Mouse (Mus musculus) lung, postnatal 10 days (tissue): ENCODE data around the gene Ascl3.

Source experiments
- DNase-seq: peaks from one replicate; pipeline ENCODE4 v3.0.0; 2021

The Ascl3 gene

DNA sequence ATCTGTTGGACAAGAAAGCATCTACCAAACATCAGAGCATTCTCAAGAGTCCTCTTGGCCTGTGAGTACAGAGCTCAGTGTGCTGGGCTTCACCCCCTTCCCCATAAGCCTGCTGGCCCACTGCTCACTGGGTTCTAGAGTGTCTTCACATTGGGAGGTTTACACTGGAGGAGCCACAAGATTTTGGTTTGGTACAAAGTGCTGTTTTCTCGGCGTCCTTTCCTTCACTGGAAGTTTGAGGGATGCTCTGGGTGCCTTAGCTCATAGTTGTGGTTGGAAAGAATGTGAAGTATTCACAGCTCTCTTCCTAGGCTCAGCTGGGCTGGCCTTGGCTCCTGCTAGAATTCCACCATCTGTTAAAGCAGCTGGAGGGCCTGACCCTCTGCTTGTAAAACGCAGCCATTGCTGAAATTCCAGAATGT lies 22.6 kb downstream of the Ascl3 start:
- peak; percentile 80 for DNase-seq

DNA sequence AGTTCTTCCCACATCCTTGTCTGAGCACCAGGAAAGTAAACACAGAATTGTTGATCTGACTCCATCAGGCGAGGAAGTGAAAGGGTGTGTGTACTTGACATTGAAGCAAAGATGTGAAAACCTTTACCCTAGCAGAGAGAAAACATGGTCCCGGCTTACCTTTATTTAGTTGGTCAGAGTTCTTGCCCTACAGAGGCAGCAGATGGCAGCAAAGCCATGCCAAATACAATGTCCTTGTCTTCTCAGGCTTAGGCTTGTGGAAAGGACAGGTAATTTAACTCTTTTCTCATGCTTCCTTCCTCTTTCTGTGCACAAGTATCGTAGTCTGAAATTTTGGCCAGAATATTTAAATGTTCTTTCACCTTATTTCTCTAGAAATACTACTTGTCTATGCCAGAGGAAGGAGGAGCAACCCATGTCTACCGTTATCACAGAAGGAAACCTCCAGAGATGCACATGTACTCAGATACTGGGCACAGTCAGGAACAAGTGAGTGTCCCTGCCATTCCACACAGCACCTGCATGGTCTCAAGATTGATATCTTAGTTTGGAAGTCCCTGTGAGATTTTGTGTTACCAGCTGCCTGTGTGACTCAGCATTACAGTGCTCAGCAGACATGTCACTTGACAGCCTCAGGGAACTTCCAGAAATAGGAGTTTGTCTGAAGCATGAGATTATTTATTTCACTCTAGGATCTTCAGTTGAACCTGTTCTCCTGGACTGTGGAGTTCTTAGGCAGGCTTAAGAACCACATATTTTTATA lies 24.3 kb downstream of the Ascl3 start:
- peak; percentile 76 for DNase-seq

DNA sequence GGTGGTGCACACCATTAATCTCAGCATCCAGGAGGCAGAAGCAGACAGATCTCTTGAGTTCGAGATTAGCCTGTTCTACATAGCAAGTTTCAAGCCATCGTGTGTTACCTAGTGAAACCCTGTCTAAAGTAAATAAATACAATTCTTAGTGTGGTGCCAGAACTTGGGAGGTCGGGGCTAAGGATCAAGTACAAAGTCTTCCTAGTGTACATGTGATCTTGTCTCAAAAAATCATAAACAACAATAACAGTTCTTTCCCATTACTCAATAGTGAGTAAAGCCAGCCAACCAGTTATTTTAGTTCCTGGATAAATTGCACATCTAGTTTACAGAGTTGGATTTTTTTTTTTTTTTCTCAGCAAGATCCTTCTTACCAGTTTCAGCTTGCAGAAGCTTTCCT lies 27.1 kb downstream of the Ascl3 start:
- no peak for DNase-seq

DNA sequence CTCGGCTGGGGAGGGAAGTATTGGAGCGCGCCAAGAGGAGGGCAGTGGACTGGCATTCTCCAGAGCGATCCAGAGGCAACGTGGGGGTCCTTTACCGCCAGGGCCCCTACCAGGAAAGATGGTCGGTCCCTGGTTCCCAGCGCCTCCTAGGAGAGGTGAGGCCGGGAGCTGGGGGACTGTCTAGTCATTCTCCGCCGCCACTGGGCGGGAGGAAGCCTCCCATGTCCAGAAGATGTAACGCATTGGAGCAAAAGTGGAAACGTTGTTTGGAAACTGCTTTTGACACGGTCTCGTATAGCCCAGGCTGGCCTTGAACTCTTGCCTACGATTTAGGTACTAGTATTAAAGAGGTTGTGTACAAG lies 27.5 kb downstream of the Ascl3 start:
- no peak for DNase-seq

DNA sequence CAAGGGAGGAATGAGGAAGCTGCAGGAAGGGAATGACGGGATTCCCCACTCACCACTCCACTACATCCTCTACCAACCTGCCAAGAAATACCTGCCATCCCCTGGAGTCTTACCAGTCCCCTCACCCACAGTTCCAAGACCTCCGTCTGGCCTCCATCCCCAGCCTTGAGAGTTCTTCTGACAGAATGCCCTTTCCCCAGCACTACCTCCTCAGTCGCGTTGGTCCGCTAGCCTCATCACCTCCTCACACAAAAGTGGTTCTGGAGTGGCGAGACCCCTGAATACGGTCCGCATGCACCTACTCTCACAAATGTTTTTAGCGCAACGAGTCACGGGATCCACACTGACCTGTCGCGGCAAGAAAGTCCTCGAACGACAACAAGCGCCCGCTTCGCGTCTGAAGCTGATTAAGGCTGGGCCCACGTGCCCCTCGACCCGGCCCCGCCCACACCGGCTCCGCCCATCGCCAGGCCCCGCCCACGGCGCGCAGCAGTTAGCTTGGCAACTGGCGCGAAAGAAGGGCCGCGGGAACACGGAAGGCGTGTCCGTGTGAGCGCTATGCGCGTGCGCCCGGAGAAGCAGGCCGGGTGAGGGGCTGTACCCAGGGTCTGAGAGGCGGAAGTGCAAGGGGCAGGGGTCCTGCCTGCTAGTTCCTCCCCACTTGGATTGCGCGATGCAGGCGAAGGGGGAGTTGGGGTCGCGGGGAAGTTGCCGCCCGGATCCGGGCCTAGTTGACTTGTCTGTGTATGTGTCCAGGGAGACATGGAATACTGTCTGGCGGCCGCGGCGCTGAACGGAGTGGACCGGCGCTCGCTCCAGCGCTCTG lies 28.1 kb downstream of the Ascl3 start, which contains the start of the genes St5 and Akip1:
Gene St5, minus strand, starts transcription at position 416 of the 826 bp plus-strand sequence.
Gene Akip1, plus strand, starts transcription at position 501 of the 826 bp plus-strand sequence.
- peak; percentile 99 for DNase-seq

DNA sequence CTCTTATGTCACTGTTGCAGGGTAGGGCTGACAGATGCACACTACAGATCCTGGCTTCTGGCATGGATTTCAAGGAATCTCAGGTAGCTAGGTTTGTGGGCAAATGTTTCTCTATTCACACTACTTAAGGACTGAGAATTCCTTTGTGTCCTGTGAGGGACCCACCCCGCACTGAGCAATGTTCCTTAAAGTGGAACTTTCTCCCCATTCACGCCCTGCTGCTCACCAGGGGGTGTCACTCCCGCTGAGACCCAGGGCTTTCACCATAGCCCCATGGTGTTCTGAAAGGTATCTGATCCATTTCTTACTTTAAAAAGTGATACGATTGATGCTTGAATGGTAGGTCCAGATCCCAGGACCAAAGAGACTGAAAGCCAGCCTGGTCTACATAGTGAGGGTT lies 28.8 kb downstream of the Ascl3 start:
- no peak for DNase-seq

DNA sequence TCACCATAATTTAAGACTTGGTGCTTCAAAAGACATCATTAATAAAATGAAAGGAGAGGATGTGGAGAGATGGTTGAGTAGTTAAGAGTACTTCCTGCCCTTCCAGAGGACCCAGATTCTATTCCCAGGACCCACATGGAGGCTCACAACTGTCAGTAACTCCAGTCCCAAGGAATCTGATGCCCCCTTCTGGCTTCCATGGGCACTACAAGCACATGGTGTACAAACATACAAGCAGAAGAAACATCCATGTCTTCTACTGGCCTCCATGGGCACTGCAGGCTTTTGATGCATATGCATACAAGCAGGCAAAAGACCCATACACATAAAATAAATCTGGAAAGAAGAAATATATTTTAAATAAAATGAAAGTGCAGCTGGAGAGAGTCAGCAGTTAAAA lies 31.3 kb downstream of the Ascl3 start:
- no peak for DNase-seq

DNA sequence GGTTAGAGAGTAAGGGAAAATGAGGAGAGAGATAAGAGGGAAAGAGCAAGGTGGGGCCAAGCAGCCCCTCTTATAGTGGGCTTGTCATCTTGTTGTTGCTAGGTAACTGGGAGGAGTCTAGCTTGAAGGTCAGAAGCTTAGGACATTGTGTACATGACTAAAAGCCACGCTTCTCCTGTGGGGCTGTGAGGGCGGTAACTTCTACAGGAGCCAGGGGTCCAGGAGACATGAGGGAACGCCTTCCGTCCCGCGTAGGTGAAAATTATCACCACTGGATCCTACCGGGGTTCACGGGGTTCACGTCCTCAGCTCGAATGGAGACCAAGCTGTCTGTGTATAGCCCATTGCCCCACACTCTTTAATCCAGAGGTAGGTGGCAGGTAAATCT lies 36.2 kb downstream of the Ascl3 start:
- no peak for DNase-seq

DNA sequence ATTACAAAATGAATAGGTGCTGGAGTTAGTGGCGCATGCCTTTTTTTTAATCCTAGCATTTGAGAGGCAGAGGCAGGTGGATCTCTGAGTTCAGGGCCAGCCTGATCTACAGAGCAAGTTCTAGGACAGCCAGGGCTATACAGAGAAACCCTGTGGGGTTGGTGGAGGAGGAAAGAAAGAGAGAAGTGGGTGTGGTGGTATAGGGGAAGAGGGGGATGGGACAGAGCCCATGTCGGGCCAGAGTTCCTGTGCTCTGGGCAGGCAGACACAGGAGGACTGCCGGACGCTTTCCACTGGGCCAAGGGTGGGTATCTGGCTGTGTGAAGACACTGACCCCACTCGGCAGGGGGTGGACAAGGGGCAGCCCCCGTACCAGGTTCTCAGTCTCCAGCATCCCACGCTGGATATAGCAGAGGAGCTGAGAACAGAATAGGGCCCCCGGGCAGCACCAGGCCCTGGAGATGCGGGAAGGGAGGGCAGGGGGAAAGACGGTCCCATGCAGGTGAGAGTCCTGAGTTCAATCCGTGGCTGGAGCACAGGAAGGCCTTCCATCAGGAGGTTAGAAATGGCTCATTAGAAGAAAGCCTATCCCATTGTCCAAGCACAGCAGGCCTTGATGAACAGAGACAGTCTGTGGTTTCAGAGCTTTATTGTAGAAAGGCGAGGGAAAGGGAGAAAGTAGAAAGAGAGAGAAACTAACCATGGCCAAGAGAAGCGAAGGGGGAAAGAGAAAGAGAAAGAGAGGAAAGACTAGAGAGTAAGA lies 36.8 kb downstream of the Ascl3 start:
- no peak for DNase-seq

DNA sequence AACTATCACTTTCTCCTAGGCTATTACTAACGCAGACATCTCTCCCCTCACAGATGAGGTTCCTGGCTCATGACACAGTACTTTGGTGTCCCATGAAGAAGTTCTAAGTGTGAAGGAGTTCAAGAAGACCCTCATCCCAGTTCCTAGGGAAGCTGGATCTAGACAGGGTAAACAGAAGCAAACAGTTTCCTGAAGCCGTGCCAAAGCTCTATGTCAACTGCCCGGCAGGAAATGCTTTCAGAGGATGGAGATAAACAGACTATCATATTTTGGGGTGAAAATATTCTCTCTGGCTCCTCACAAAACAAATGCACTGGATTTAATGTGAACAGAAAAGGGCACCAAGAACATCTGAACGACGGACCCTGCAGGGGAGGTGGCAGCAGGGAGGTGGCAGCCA lies 40.6 kb downstream of the Ascl3 start:
- peak; percentile 86 for DNase-seq

DNA sequence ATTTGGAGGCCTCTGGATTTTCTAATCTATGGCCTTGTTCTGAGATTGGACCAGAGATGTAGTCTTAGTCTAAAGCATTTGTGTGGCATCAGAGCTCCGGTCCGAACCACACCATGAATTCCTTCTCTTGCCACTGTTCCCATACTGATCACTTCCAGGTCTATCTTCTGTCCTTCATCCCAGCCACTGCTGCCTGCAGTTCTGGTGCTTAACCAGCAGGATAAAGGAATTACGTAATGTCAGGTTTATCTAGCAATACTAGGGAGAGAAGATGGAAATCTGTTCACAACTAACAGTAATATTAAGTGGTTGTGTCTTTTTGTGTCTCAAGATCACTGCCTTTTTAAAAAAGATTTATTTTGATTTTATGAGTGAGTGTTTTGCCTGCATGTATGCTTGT lies 41.4 kb downstream of the Ascl3 start:
- DNase-seq, result no peak

DNA sequence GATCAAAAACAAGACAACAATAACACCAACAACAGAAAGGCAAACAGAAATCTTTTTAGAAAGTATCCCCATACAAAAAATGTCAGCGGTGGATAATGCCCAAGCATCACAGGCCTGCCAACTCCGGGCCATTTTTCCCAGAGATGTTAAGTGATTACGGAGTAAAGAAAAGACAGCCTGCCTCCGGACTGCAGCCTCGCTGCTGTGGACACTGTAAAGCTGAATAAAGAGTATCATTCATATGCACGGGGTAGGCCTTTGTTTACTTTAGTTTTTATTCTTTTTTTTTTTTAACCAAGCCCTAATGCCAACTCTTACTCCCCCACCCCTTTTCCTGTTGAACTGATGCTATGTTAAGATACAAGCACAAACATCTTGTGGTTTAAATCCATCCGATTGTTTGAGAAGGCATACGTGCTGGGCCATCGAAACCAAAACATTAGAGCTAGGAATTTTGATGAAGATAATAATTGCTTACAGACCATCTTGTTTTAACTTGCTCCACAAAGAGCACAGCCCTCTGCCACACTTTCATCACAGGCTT lies 44.9 kb downstream of the Ascl3 start:
- DNase-seq, result no peak

DNA sequence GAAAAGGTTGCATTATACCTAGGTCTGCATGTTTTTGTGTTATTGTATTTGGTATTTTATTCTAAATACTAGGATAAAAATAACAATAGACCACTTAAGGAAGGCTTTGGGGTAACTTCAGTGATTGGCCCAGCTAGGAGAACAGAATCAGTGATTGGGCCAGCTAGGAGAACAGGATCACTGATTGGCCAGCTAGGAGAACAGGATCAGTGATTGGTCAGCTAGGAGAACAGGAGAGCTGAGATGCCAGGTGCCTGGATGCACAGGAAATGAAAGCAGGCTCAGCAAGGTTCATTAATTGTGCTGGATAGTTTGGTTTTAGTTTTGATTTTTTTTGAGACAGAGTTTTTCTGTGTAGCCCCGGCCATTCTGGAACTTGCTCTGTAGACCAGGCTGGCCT lies 50.6 kb downstream of the Ascl3 start:
- no peak for DNase-seq

DNA sequence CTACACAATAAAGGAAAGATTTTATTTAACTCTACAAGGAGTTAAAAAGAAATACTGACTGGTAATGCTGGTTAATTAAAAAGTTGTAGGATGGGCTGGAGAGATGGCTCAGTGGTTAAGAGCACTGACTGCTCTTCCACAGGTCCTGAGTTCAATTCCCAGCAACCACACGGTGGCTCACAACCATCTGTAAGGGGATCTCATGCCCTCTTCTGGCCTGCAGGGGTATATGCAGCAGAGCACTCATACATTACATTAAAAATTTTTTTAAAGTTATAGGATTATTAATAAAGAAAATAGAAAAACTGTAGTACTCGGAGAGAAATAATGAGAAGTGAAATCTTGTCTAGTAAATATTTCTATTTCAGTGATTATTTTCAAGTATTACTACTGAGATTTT lies 51.2 kb downstream of the Ascl3 start:
- no peak for DNase-seq
